Mouse (Mus musculus): Measurements from ENCODE around the gene Styx. TPM values are rescaled to one million over a fixed set of nuclear protein-coding genes. Genes with fewer than 3 reads are reported as not detected.
"Not testable (repeated sequence)": the region's sequence is repeated elsewhere in the genome, so short reads cannot be mapped to it uniquely, and the experiment has no call there.

Gene Styx
- polyA plus RNA-seq, 1 experiment from 2014 or later, result 68.8 TPM

GRCm38 (mm10) chr14:45460491-45460890, 109.6 kb downstream of the Styx start:
- Histone ChIP-seq H3K27me3 (replicated peaks) (no peaks in the 10 kb centered on the region), H3K27ac (replicated peaks) (no peak overlapping the region), H3K36me3 (peaks cover 31% of the 10 kb centered on the region), H3K4me1 (peaks cover 34% of the 10 kb centered on the region), H3K4me3 (replicated peaks) (no peak overlapping the region), H3K4me2 (no peak overlapping the region), H3K9me3 (replicated peaks) (no peaks in the 10 kb centered on the region), H3K9ac (replicated peaks) (no peak overlapping the region)
- no peak for ATAC-seq (ENCODE audit: low FRiP score)
- WGBS, result 95% methylated on average over 10 of the region's 10 CpGs

GRCm38 (mm10) chr14:45461945-45462344, 111.1 kb downstream of the Styx start:
- peaks cover 43% of the 10 kb centered on the region for H3K36me3 ChIP-seq
- H3K27ac ChIP-seq (replicated peaks), result peak overlapping the region; percentile 51
- H3K4me2 ChIP-seq, result no peak overlapping the region
- ATAC-seq (ENCODE audit: low FRiP score), result peak; percentile 43; the same call in 1 of the 2 replicates
- H3K9me3 ChIP-seq (replicated peaks), result no peaks in the 10 kb centered on the region
- WGBS, result 62% methylated on average over 6 of the region's 6 CpGs
- H3K4me3 ChIP-seq (replicated peaks), result no peak overlapping the region
- H3K4me1 ChIP-seq, result peaks cover 23% of the 10 kb centered on the region
- H3K27me3 ChIP-seq (replicated peaks), result no peaks in the 10 kb centered on the region
- no peak overlapping the region for H3K9ac ChIP-seq (replicated peaks)

- no peaks in the 10 kb centered on the region for H3K9me3 ChIP-seq (replicated peaks)
- WGBS, result 18% methylated on average over 6 of the region's 6 CpGs
- peaks cover 47% of the 10 kb centered on the region for H3K36me3 ChIP-seq
- ATAC-seq (ENCODE audit: low FRiP score), result peak; percentile 85
- H3K4me3 ChIP-seq (replicated peaks), result no peak overlapping the region
- H3K27ac ChIP-seq (replicated peaks), result peak overlapping the region; percentile 78
- no peaks in the 10 kb centered on the region for H3K27me3 ChIP-seq (replicated peaks)
- H3K4me2 ChIP-seq, result no peak overlapping the region
- H3K9ac ChIP-seq (replicated peaks), result no peak overlapping the region
- H3K4me1 ChIP-seq, result peaks cover 19% of the 10 kb centered on the region
Observed at GRCm38 (mm10) chr14:45462374-45462773, 111.5 kb downstream of the Styx start.

GRCm38 (mm10) chr14:45462875-45463475, 112.1 kb downstream of the Styx start:
- Histone ChIP-seq H3K4me2 (no peak overlapping the region), H3K27ac (replicated peaks) (peak overlapping the region; percentile 78), H3K9ac (replicated peaks) (no peak overlapping the region), H3K36me3 (peaks cover 53% of the 10 kb centered on the region), H3K27me3 (replicated peaks) (no peaks in the 10 kb centered on the region), H3K4me3 (replicated peaks) (no peak overlapping the region), H3K9me3 (replicated peaks) (no peaks in the 10 kb centered on the region), H3K4me1 (peaks cover 19% of the 10 kb centered on the region)
- 31% methylated on average over 10 of the region's 10 CpGs for WGBS
- peak; percentile 39; the same call in 1 of the 2 replicates for ATAC-seq (ENCODE audit: low FRiP score)

GRCm38 (mm10) chr14:45463599-45463998, 112.7 kb downstream of the Styx start:
- Histone ChIP-seq H3K4me2 (no peak overlapping the region), H3K36me3 (peaks cover 54% of the 10 kb centered on the region), H3K9me3 (replicated peaks) (no peaks in the 10 kb centered on the region), H3K27ac (replicated peaks) (peak overlapping the region; percentile 78), H3K27me3 (replicated peaks) (no peaks in the 10 kb centered on the region), H3K4me1 (peaks cover 19% of the 10 kb centered on the region), H3K4me3 (replicated peaks) (no peak overlapping the region), H3K9ac (replicated peaks) (no peak overlapping the region)
- WGBS, result 18% methylated on average over 10 of the region's 10 CpGs
- ATAC-seq (ENCODE audit: low FRiP score), result no peak

- Histone ChIP-seq H3K36me3 (peaks cover 59% of the 10 kb centered on the region), H3K9me3 (replicated peaks) (no peaks in the 10 kb centered on the region), H3K4me3 (replicated peaks) (no peak overlapping the region)
Observed at GRCm38 (mm10) chr14:45464036-45465035, 113.4 kb downstream of the Styx start.

GRCm38 (mm10) chr14:45466371-45466770, 115.5 kb downstream of the Styx start:
- WGBS, result 99% methylated on average over 7 of the region's 8 CpGs
- H3K4me1 ChIP-seq, result peaks cover 19% of the 10 kb centered on the region

More at GRCm38 (mm10) chr14:45464036-45465035, 113.4 kb downstream of the Styx start:
- Histone ChIP-seq H3K27me3 (replicated peaks) (no peaks in the 10 kb centered on the region), H3K27ac (replicated peaks) (no peak overlapping the region; the same call in 1 of the 2 replicates), H3K4me1 (peaks cover 19% of the 10 kb centered on the region), H3K4me2 (no peak overlapping the region), H3K9ac (replicated peaks) (no peak overlapping the region)
- 64% methylated on average over 19 of the region's 19 CpGs for WGBS
- ATAC-seq (ENCODE audit: low FRiP score), result no peak

GRCm38 (mm10) chr14:45469446-45469845, 118.6 kb downstream of the Styx start:
- no peak overlapping the region for H3K4me2 ChIP-seq
- no peaks in the 10 kb centered on the region for H3K27me3 ChIP-seq (replicated peaks)
- WGBS, result 95% methylated on average over 8 of the region's 8 CpGs
- no peak overlapping the region for H3K9ac ChIP-seq (replicated peaks)
- H3K4me3 ChIP-seq (replicated peaks), result no peak overlapping the region
- no peak for ATAC-seq (ENCODE audit: low FRiP score)
- H3K4me1 ChIP-seq, result no peaks in the 10 kb centered on the region
- no peaks in the 10 kb centered on the region for H3K9me3 ChIP-seq (replicated peaks)
- H3K36me3 ChIP-seq, result peaks cover 60% of the 10 kb centered on the region
- no peak overlapping the region for H3K27ac ChIP-seq (replicated peaks)

More at GRCm38 (mm10) chr14:45466371-45466770, 115.5 kb downstream of the Styx start:
- H3K4me2 ChIP-seq; H3K4me3 ChIP-seq (replicated peaks); H3K9me3 ChIP-seq (replicated peaks); H3K9ac ChIP-seq (replicated peaks); H3K27ac ChIP-seq (replicated peaks); ATAC-seq (ENCODE audit: low FRiP score); H3K27me3 ChIP-seq (replicated peaks): not testable (repeated sequence)
- H3K36me3 ChIP-seq, result peaks cover 54% of the 10 kb centered on the region

Small RNAs within 50 kb of the gene (microRNA-seq; reads per million reads assigned to microRNA genes)
- gene Gm25353, result not detected

Other genes starting within 250 kb of the Styx start
- 11.7 and 12.9 TPM in 2 replicates for gene Gpr137c, start 131.4 kb upstream of the Styx start, polyA plus RNA-seq (2015; fragmentation: Nextera tagmentation; extraction: Ambion mirVana)
- gene Txndc16, start 130.8 kb upstream of the Styx start, polyA plus RNA-seq (2015; fragmentation: Nextera tagmentation; extraction: Ambion mirVana), result 32.6 and 36.2 TPM in 2 replicates
- gene Ero1l, start 32.3 kb upstream of the Styx start, polyA plus RNA-seq (2015; fragmentation: Nextera tagmentation; extraction: Ambion mirVana), result 19.8 and 20.1 TPM in 2 replicates
- gene Psmc6, start 21.3 kb upstream of the Styx start, polyA plus RNA-seq (2015; fragmentation: Nextera tagmentation; extraction: Ambion mirVana), result 148 and 153 TPM in 2 replicates
- gene Gnpnat1, start 53.8 kb downstream of the Styx start, polyA plus RNA-seq (2015; fragmentation: Nextera tagmentation; extraction: Ambion mirVana), result 29.4 and 32.6 TPM in 2 replicates
- gene Fermt2, start 179.0 kb downstream of the Styx start, polyA plus RNA-seq (2015; fragmentation: Nextera tagmentation; extraction: Ambion mirVana), result 78.7 and 103 TPM in 2 replicates

Measured in neural tube, embryonic 15.5 days (tissue).